Mouse (Mus musculus): ENCODE measurements around the gene Nf2. TPM values are rescaled to one million over a fixed set of nuclear protein-coding genes. Genes with fewer than 3 reads are reported as not detected.

Gene Nf2
- polyA plus RNA-seq, 1 experiment: 51.1 TPM

- Histone ChIP-seq H3ac (ENCODE audit: control insufficient read depth, insufficient read length) (no peak overlapping the region), H3K36me3 (ENCODE audit: control insufficient read depth, insufficient read depth) (no peaks in the 10 kb centered on the region), H3K4me2 (ENCODE audit: low read depth) (no peak overlapping the region), H3K27me3 (ENCODE audit: control insufficient read depth, insufficient read depth, insufficient read length) (no peaks in the 10 kb centered on the region), H3K4me3 (no peak overlapping the region), H3K79me2 (ENCODE audit: control insufficient read depth, insufficient read depth) (no peaks in the 10 kb centered on the region)
- no peak for TF ChIP-seq USF1 (IDR thresholded peaks at IDR 0.05; ENCODE audit: low read depth)
- TF ChIP-seq MYOD1 (IDR thresholded peaks at IDR 0.05; ENCODE audit: control insufficient read depth in 1 of 3, insufficient read length in 2 of 3, low read depth in 2 of 3): no peak
- TF ChIP-seq TCF3 (IDR thresholded peaks at IDR 0.05; ENCODE audit: insufficient read length, low read depth): no peak
- no peak for TF ChIP-seq POLR2A (IDR thresholded peaks at IDR 0.05; ENCODE audit: insufficient read length, low read depth)
- no peak for TF ChIP-seq MYOG (IDR thresholded peaks at IDR 0.05; ENCODE audit: control insufficient read depth in 1 of 3, insufficient read depth in 1 of 3, insufficient read length in 2 of 3, low read depth in 2 of 3)
- TF ChIP-seq SRF (IDR thresholded peaks at IDR 0.05; ENCODE audit: control insufficient read depth, insufficient read length, low read depth): no peak
- no peak for TF ChIP-seq MAX (IDR thresholded peaks at IDR 0.05; ENCODE audit: low read depth)
- TF ChIP-seq CEBPB (IDR thresholded peaks at IDR 0.05; ENCODE audit: insufficient read depth, poor library complexity, severe bottlenecking): no peak
- TF ChIP-seq REST (IDR thresholded peaks at IDR 0.05; ENCODE audit: insufficient read depth, insufficient read length): no peak
- TF ChIP-seq TCF12 (IDR thresholded peaks at IDR 0.05; ENCODE audit: insufficient read depth, poor library complexity, severe bottlenecking): no peak
- TF ChIP-seq E2F4 (IDR thresholded peaks at IDR 0.05; ENCODE audit: insufficient read depth): no peak
- TF ChIP-seq POLR2AphosphoS2 (IDR thresholded peaks at IDR 0.05; ENCODE audit: insufficient read length, low read depth): no peak
Observed at GRCm38 (mm10) chr11:4882892-4883627, 33.7 kb upstream of the Nf2 start.

DNA sequence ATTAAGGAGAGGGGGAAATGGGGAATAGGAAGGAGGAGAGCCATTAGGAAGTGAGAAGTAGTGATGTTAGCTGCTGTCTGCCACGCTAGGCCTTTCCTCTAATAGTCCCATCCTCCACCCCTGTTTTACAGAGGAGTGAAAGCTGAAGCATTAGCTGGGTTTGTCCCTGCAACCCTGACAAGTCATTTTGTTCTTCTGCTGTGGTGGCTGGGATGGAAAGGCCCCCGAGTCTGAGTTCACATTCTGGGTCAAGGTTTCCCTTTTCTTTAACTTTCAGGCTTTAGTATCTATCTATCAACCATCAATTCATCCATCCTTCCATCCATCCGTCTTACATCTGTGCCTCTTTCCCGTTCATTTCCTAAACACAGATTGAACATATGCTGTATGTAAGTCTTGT is 31.8 kb upstream of the Nf2 start:
- Histone ChIP-seq H3K4me2 (ENCODE audit: low read depth) (no peak overlapping the region), H3K36me3 (ENCODE audit: control insufficient read depth, insufficient read depth) (no peaks in the 10 kb centered on the region), H3K79me2 (ENCODE audit: control insufficient read depth, insufficient read depth) (no peaks in the 10 kb centered on the region), H3ac (ENCODE audit: control insufficient read depth, insufficient read length) (no peak overlapping the region), H3K4me3 (no peak overlapping the region), H3K27me3 (ENCODE audit: control insufficient read depth, insufficient read depth, insufficient read length) (no peaks in the 10 kb centered on the region)
- TF ChIP-seq TCF3 (IDR thresholded peaks at IDR 0.05; ENCODE audit: insufficient read length, low read depth) (no peak), MAX (IDR thresholded peaks at IDR 0.05; ENCODE audit: low read depth) (no peak)

DNA sequence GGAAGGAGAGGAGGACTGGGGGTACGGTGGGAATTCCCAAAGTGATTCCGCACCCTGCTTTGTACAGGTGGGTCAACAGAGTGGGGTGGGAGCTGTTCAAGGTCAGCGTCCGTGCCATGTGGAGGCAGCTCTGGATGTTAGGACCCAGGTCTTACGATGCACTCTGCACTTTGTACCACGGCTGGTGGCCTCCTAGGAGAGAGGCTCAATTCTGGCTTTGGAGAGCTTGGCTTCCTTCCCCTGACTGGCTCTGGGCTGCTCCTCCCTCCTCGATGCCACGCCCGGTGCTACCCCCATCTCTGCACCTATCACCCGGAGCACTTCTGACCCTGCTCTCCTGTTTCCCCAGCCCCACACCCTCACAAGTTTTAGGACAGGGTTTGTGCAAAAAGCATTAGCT is 25.2 kb upstream of the Nf2 start:
- Histone ChIP-seq H3K4me2 (ENCODE audit: low read depth) (peak overlapping the region; percentile 82), H3K27me3 (ENCODE audit: control insufficient read depth, insufficient read depth, insufficient read length) (no peaks in the 10 kb centered on the region), H3K4me3 (peak overlapping the region; percentile 10), H3ac (ENCODE audit: control insufficient read depth, insufficient read length) (no peak overlapping the region), H3K79me2 (ENCODE audit: control insufficient read depth, insufficient read depth) (no peaks in the 10 kb centered on the region), H3K36me3 (ENCODE audit: control insufficient read depth, insufficient read depth) (no peaks in the 10 kb centered on the region)
- TF ChIP-seq USF1 (IDR thresholded peaks at IDR 0.05; ENCODE audit: low read depth) (no peak), CEBPB (IDR thresholded peaks at IDR 0.05; ENCODE audit: insufficient read depth, poor library complexity, severe bottlenecking) (no peak), E2F4 (IDR thresholded peaks at IDR 0.05; ENCODE audit: insufficient read depth) (no peak), MYOD1 (IDR thresholded peaks at IDR 0.05; ENCODE audit: control insufficient read depth in 1 of 3, insufficient read length in 2 of 3, low read depth in 2 of 3) (no peak), SRF (IDR thresholded peaks at IDR 0.05; ENCODE audit: control insufficient read depth, insufficient read length, low read depth) (no peak), REST (IDR thresholded peaks at IDR 0.05; ENCODE audit: insufficient read depth, insufficient read length) (no peak), MAX (IDR thresholded peaks at IDR 0.05; ENCODE audit: low read depth) (no peak)

DNA sequence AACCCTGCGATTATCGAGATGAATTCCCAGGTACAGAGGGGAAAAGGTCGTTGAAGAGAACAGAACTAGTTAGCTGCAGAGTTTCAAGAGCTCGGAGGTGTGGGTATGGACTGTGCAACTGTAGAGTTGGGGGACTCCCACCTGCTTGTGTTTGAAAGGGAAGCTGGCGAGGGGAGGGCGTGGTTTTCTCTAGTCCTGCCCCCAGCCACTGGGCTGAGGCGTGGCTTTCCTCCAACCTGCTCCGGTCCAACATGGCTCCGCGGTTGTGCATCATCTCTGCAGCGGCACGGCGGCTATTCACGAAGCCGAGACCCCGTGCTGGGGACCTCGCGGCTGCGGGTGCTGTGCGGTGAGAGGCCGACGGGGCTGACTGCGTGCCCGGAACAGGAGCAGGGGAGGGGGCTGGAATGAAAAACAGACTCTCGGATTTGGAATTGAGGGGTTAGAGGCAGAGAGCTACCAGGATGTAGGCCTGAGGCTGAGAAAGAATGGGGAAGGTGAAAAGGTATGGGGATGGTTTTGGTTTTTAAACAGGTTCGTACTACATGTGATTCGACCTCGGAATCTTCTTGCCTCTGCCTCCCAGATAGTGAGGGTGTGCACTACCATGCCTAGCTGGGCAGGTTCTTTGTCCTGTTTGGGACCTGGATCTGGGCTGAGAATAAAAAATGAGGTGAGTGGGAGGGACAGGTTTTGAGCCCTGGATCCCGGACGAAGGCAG is 24.6 kb upstream of the Nf2 start, which contains the start of gene Nipsnap1:
Nipsnap1 (plus strand) TSS at position 197 of the 721 bp plus-strand sequence.
- Histone ChIP-seq H3K4me2 (ENCODE audit: low read depth) (peak within 1 kb of the TSS; percentile 82), H3K79me2 (ENCODE audit: control insufficient read depth, insufficient read depth) (no peaks in the 10 kb centered on the region), H3K36me3 (ENCODE audit: control insufficient read depth, insufficient read depth) (no peaks in the 10 kb centered on the region), H3K27me3 (ENCODE audit: control insufficient read depth, insufficient read depth, insufficient read length) (no peaks in the 10 kb centered on the region), H3K4me3 (peak within 1 kb of the TSS; percentile 10), H3ac (ENCODE audit: control insufficient read depth, insufficient read length) (no peak within 1 kb of the TSS)
- TF ChIP-seq USF1 (IDR thresholded peaks at IDR 0.05; ENCODE audit: low read depth) (no peak), POLR2AphosphoS2 (IDR thresholded peaks at IDR 0.05; ENCODE audit: insufficient read length, low read depth) (no peak), TCF12 (IDR thresholded peaks at IDR 0.05; ENCODE audit: insufficient read depth, poor library complexity, severe bottlenecking) (no peak), TCF3 (IDR thresholded peaks at IDR 0.05; ENCODE audit: insufficient read length, low read depth) (no peak), MAX (IDR thresholded peaks at IDR 0.05; ENCODE audit: low read depth) (no peak), MYOG (IDR thresholded peaks at IDR 0.05; ENCODE audit: control insufficient read depth in 1 of 3, insufficient read depth in 1 of 3, insufficient read length in 2 of 3, low read depth in 2 of 3) (no peak), SRF (IDR thresholded peaks at IDR 0.05; ENCODE audit: control insufficient read depth, insufficient read length, low read depth) (no peak), POLR2A (IDR thresholded peaks at IDR 0.05; ENCODE audit: insufficient read length, low read depth) (peak; percentile 38)

- Histone ChIP-seq H3K4me2 (ENCODE audit: low read depth) (no peak overlapping the region), H3K79me2 (ENCODE audit: control insufficient read depth, insufficient read depth) (no peaks in the 10 kb centered on the region), H3ac (ENCODE audit: control insufficient read depth, insufficient read length) (no peak overlapping the region), H3K36me3 (ENCODE audit: control insufficient read depth, insufficient read depth) (no peaks in the 10 kb centered on the region), H3K27me3 (ENCODE audit: control insufficient read depth, insufficient read depth, insufficient read length) (no peaks in the 10 kb centered on the region), H3K4me3 (no peak overlapping the region)
- TF ChIP-seq POLR2A (IDR thresholded peaks at IDR 0.05; ENCODE audit: insufficient read length, low read depth) (no peak), E2F4 (IDR thresholded peaks at IDR 0.05; ENCODE audit: insufficient read depth) (no peak), POLR2AphosphoS2 (IDR thresholded peaks at IDR 0.05; ENCODE audit: insufficient read length, low read depth) (no peak), MYOG (IDR thresholded peaks at IDR 0.05; ENCODE audit: control insufficient read depth in 1 of 3, insufficient read depth in 1 of 3, insufficient read length in 2 of 3, low read depth in 2 of 3) (no peak)
Observed at GRCm38 (mm10) chr11:4865645-4866251, 16.4 kb upstream of the Nf2 start.

Data from myocyte (in vitro differentiated cells).